Mouse (Mus musculus): ENCODE measurements at regions not wholly inside any gene's neighbourhood (a gene's known extent, or its start where the extent isn't known, plus 50 kb on each side); places are given as distances from the start of the nearest gene placed in this dataset.

DNA sequence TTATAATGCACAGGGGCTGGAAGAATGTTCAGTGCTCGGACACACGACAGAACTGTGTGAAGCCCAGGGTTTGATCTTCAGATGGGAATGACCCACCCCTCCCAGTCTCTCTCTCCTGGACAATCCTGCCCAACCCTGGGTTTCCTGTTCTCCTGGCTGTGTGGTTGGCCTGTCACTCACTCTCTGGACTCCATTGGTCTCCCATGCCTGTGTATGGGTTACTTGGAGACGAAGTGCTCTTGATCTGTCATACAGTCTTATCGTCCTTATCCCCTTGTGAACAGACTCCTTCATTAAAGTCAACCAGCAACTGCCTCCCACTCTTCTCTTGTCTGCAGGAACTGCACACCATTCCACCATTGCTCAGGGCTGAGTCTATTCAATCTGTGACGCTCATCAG lies 247.7 kb upstream of the Adgrl2 start:
- no peak for ATAC-seq
- no peaks in the 10 kb centered on the region for H3K4me1 ChIP-seq
- H3K36me3 ChIP-seq (ENCODE audit: poor library complexity, severe bottlenecking), result no peaks in the 10 kb centered on the region
- H3K9me3 ChIP-seq (replicated peaks), result no peaks in the 10 kb centered on the region
- 84% methylated on average over 5 of the region's 5 CpGs for WGBS
- no peak overlapping the region for H3K9ac ChIP-seq
- 0 out of 2 replicates have a peak, but pooled peaks cover 3% of the 10 kb centered on the region for H3K27me3 ChIP-seq
- no peak overlapping the region for H3K4me3 ChIP-seq
- H3K4me2 ChIP-seq, result no peak overlapping the region
- H3K27ac ChIP-seq, result no peak overlapping the region

DNA sequence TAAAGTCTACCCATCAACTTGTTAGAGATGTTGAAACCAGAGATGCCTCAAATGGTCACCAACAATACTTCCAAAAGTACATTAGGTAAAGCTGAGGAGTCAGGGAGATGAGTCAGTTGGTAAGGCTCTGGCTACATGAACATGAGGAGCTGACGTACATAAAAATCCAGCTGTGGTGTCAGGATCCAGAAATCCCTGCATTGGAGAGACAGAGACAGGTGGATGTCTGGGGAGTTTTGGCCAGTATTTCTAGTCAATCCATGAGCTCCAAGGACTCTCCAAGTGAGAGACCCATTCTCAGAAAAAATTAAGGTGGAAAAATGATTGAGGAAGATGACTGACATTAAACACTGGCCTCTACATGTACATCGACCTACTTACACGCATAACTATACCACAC lies 244.8 kb upstream of the Adgrl2 start:
- Histone ChIP-seq H3K4me1 (no peaks in the 10 kb centered on the region), H3K9ac (no peak overlapping the region), H3K27ac (no peak overlapping the region), H3K36me3 (ENCODE audit: poor library complexity, severe bottlenecking) (no peaks in the 10 kb centered on the region), H3K4me3 (no peak overlapping the region), H3K27me3 (0 out of 2 replicates have a peak, but pooled peaks cover 3% of the 10 kb centered on the region), H3K9me3 (replicated peaks) (no peaks in the 10 kb centered on the region), H3K4me2 (no peak overlapping the region)
- no peak for ATAC-seq
- WGBS, result 90% methylated on average over 3 of the region's 3 CpGs

DNA sequence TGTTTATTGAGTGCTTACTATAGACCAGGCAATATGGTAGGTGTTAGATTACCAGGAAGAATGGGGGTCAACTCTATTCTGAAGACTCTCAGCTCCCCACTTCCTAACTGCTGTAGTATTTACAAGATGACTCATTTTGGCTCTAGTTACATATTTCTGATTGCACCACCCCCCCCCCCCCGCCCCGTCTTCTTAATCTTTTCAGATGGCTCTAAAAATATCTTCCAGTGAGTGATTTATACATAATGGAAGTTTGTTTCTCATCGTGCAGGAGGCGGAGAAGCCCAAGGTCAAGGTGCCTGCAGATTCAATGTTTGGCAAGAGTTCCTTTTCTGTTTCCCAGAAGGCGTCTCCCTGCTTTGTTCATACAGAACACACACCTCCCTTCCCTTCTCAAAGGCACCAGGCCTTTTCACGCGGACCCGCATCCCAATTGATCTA lies 243.4 kb upstream of the Adgrl2 start:
- 61% methylated on average over 8 of the region's 8 CpGs for WGBS
- Histone ChIP-seq H3K9me3 (replicated peaks) (no peaks in the 10 kb centered on the region), H3K27me3 (no peaks in the 10 kb centered on the region), H3K4me2 (no peak overlapping the region), H3K4me3 (no peak overlapping the region), H3K4me1 (no peaks in the 10 kb centered on the region), H3K36me3 (ENCODE audit: poor library complexity, severe bottlenecking) (no peaks in the 10 kb centered on the region), H3K9ac (no peak overlapping the region), H3K27ac (no peak overlapping the region)
- ATAC-seq, result no peak

DNA sequence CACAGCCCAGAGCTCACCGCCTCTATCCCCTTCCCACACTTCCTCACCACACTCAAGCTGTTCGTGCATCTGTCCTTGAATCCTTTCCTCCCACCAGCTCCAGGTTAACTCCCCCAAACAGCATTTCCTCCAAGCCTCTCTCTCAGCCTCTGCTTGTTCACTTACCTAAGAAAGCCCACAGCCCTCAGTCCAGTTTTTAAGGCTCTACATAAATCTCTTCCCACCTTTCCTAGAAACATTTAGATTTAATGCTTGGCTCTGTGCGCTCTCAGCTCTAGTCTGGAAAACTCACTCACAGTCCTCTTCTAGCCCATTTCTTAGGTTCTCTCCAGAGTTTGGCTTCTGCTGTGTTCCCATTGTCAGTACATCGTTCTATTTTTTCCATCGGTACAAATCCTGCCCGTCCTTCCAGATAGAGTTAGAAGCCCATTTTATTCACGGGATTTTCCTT lies 242.9 kb upstream of the Adgrl2 start:
- no peaks in the 10 kb centered on the region for H3K36me3 ChIP-seq (ENCODE audit: poor library complexity, severe bottlenecking)
- 77% methylated on average over 7 of the region's 7 CpGs for WGBS
- H3K9me3 ChIP-seq (replicated peaks), result no peaks in the 10 kb centered on the region
- H3K27ac ChIP-seq, result no peak overlapping the region
- no peaks in the 10 kb centered on the region for H3K27me3 ChIP-seq
- H3K4me1 ChIP-seq, result no peaks in the 10 kb centered on the region
- H3K9ac ChIP-seq, result no peak overlapping the region
- no peak for ATAC-seq
- H3K4me3 ChIP-seq, result no peak overlapping the region
- no peak overlapping the region for H3K4me2 ChIP-seq

DNA sequence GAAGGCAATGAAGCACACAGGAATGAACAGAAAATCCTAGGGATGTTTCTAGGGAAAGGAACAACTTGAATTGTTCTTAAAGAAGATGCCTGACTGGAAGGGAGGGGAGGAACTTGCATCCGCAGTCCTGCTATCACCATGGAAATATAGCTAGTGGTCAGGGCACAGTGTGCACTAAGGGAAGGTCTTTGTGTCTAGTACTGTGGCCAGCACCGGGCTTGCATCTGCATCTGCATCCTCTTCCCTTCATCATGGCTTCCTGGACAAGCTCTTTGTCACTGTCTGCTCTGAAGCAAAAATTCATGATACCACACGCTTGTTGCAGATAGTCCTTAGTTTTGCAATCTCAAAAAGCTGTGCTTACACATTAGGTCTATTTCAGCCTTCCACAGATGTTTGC lies 241.0 kb upstream of the Adgrl2 start:
- ATAC-seq, result no peak
- Histone ChIP-seq H3K4me2 (no peak overlapping the region), H3K27ac (no peak overlapping the region), H3K27me3 (no peaks in the 10 kb centered on the region), H3K36me3 (ENCODE audit: poor library complexity, severe bottlenecking) (no peaks in the 10 kb centered on the region), H3K4me1 (no peaks in the 10 kb centered on the region), H3K9me3 (replicated peaks) (no peaks in the 10 kb centered on the region), H3K9ac (no peak overlapping the region), H3K4me3 (no peak overlapping the region)
- 87% methylated on average over 3 of the region's 3 CpGs for WGBS

DNA sequence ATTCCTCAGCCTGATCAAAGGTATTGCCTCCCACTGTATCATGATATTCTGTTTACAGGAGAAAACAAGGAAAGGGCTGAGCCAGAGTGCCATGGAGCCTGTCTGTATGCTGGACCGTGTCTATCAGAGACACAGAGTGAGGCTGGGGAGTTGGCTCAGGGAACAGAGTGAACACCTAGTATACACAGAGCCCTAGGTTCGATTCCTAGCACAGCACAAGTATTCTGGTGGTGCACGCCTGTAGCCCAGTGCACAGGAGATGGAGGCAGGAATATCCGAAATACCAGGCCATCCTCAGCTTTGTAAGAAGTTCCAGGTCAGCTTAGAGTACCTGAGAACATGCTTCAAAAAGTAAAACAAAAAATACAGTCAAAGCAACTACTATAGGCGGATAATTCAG lies 237.2 kb upstream of the Adgrl2 start:
- ATAC-seq, result no peak
- Histone ChIP-seq H3K27me3 (no peaks in the 10 kb centered on the region), H3K36me3 (ENCODE audit: poor library complexity, severe bottlenecking) (no peaks in the 10 kb centered on the region), H3K4me1 (no peaks in the 10 kb centered on the region), H3K9ac (no peak overlapping the region), H3K9me3 (replicated peaks) (no peaks in the 10 kb centered on the region), H3K4me3 (no peak overlapping the region), H3K27ac (no peak overlapping the region), H3K4me2 (no peak overlapping the region)
- WGBS, result 85% methylated on average over 5 of the region's 5 CpGs

DNA sequence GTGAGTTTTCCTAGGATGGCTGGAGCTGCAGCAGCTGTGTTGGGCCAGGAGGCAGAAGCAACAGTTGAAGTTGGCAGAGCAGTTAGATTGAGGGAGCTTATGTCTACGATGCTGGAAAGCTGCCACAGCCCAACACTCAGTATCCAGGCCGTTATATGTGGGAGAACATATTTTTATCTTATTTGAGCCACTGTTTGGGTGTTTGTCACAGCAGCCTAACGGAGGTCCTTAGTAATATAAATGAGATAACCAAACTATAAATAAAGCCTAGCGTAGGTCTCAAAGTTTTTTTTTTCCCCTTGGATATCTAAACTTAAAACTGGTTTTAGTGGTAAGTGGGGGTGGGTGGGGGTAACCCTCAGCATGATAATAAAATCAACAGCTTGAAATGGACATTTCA lies 236.4 kb upstream of the Adgrl2 start:
- no peak overlapping the region for H3K27ac ChIP-seq
- ATAC-seq, result no peak

DNA sequence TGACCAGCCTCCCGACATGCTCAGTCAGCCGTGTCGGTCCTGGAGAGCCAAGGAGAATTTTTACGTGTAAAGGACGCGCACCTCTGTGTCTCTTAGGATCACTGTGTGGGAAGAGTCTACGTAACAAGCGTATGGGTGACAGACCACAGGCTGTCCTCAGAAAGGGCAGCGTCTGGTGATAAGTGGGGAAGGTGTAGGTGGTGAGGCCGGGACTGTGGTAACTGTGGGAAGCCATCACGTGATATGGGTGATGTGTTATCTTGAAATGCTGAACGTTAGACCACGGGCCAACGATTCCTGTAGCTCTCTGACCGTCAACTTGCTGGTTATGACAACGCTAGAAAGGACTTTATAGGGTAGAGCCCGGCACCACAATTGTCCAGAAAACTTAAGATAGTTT lies 235.3 kb upstream of the Adgrl2 start:
- H3K4me1 ChIP-seq, result no peaks in the 10 kb centered on the region
- H3K27me3 ChIP-seq, result no peaks in the 10 kb centered on the region
- no peak overlapping the region for H3K27ac ChIP-seq
- ATAC-seq, result no peak
- no peaks in the 10 kb centered on the region for H3K9me3 ChIP-seq (replicated peaks)
- H3K36me3 ChIP-seq (ENCODE audit: poor library complexity, severe bottlenecking), result no peaks in the 10 kb centered on the region
- no peak overlapping the region for H3K9ac ChIP-seq
- H3K4me3 ChIP-seq, result no peak overlapping the region
- WGBS, result 90% methylated on average over 17 of the region's 17 CpGs
- no peak overlapping the region for H3K4me2 ChIP-seq

More for the DNA sequence above, 236.4 kb upstream of the Adgrl2 start:
- 82% methylated on average over 4 of the region's 4 CpGs for WGBS
- Histone ChIP-seq H3K4me1 (no peaks in the 10 kb centered on the region), H3K4me3 (no peak overlapping the region), H3K9ac (no peak overlapping the region), H3K9me3 (replicated peaks) (no peaks in the 10 kb centered on the region), H3K36me3 (ENCODE audit: poor library complexity, severe bottlenecking) (no peaks in the 10 kb centered on the region), H3K4me2 (no peak overlapping the region), H3K27me3 (no peaks in the 10 kb centered on the region)

DNA sequence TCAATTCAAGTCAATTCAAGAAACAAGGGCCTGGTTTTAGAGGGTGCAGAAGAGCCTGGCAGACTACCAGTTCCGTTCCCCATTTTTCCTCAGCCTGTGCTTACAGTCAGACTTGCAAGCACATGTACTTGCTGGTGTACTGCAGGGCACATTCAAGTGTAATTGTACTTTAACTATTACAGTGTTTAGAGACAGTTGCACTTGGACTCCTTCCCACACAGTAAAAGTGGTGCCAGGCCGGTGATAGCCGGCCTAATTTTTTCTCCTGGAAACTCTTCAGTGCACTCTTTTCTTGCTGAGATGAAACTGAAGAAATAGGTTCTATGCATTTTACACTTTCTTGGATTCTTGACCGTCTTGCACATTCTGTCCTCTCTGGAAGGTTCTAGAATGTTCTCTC lies 233.9 kb upstream of the Adgrl2 start:
- H3K4me1 ChIP-seq, result peaks cover 6% of the 10 kb centered on the region
- H3K36me3 ChIP-seq (ENCODE audit: poor library complexity, severe bottlenecking), result no peaks in the 10 kb centered on the region
- H3K4me3 ChIP-seq, result no peak overlapping the region
- H3K9ac ChIP-seq, result no peak overlapping the region
- peaks cover 6% of the 10 kb centered on the region; the same call in 1 of the 2 replicates for H3K27me3 ChIP-seq
- no peaks in the 10 kb centered on the region for H3K9me3 ChIP-seq (replicated peaks)
- no peak overlapping the region for H3K4me2 ChIP-seq
- WGBS, result 86% methylated on average over 4 of the region's 4 CpGs
- ATAC-seq, result no peak
- H3K27ac ChIP-seq, result no peak overlapping the region

DNA sequence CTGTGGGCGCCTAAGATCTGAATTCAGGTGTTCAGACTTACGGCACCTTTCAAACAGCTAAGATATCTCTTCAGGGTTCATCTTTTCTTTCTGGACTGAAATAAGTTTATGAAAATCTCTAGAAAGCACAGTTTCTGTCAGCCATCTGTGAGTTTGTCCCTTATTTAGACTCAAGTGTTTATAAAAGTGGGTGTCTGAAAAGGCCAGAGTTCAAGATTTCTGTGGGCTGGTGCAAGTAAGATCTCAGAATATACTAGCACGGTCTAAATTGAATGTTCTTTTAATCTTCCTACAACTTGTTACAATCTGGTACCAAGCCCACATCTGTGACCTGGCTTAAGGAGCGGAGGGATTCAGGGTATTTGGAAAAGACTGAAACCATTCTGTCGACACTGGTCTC lies 233.4 kb upstream of the Adgrl2 start:
- no peaks in the 10 kb centered on the region for H3K36me3 ChIP-seq (ENCODE audit: poor library complexity, severe bottlenecking)
- no peak for ATAC-seq
- WGBS, result 94% methylated on average over 5 of the region's 5 CpGs

DNA sequence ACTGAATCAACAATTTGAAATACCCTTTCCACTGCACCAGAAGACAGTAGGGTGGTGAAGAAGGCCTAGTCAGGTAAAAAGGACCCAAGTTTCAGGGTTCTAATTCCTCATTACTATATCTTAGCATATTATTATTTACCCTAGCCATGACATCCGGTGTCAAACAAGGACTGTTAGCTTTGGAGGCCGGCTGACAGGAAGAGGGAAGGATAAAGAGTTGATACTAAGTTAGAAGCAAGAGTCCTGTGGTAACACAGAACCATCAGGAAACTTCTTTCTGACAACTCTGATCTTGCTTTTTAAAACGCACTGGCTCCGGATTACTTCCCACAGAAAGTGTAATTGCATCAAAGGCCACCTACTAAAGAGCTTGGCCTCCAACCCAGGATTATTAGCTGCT lies 230.6 kb upstream of the Adgrl2 start:
- peaks cover 6% of the 10 kb centered on the region for H3K4me1 ChIP-seq
- H3K4me2 ChIP-seq, result no peak overlapping the region
- WGBS, result 80% methylated on average over 4 of the region's 4 CpGs
- H3K4me3 ChIP-seq, result no peak overlapping the region
- no peak for ATAC-seq
- H3K27ac ChIP-seq, result no peak overlapping the region
- H3K9ac ChIP-seq, result no peak overlapping the region
- no peaks in the 10 kb centered on the region for H3K9me3 ChIP-seq (replicated peaks)
- no peaks in the 10 kb centered on the region for H3K36me3 ChIP-seq (ENCODE audit: poor library complexity, severe bottlenecking)
- H3K27me3 ChIP-seq, result peaks cover 6% of the 10 kb centered on the region; the same call in 1 of the 2 replicates

More for the DNA sequence above, 233.4 kb upstream of the Adgrl2 start:
- no peak overlapping the region for H3K9ac ChIP-seq
- no peak overlapping the region for H3K27ac ChIP-seq
- H3K4me2 ChIP-seq, result no peak overlapping the region
- H3K27me3 ChIP-seq, result peaks cover 6% of the 10 kb centered on the region; the same call in 1 of the 2 replicates
- peaks cover 6% of the 10 kb centered on the region for H3K4me1 ChIP-seq
- no peaks in the 10 kb centered on the region for H3K9me3 ChIP-seq (replicated peaks)
- H3K4me3 ChIP-seq, result no peak overlapping the region

DNA sequence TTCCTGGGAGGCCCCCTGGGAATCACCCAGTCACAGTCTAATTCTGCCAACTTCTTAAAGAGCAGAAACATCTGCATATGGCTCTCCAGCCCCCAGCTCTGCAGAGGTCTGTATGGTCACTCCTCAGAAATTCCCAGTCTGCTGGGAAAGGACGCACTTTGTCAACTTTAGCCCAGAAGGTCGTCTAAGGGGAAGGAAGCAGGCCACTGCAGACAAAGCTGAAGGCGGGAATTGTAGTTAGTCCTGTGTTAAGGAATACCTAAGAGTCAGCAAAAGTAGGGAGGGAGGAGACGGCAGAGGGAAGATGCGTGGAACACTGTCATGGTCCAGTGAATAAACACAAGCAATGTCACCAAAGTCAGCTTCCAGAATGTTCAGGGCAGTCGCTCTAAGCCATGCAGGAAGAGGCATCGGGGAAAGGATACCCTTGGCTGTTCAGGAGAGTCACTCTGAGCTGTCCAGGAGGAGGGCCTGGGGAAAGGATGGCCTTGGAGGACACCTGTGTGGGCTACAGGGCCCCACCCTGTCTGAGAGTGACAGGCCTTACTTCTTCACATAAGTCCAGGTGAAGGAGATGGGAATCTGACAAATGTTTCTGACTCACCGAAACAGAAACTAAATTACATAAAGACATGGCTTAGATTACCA lies 230.1 kb upstream of the Adgrl2 start:
- peaks cover 6% of the 10 kb centered on the region for H3K4me1 ChIP-seq
- H3K27ac ChIP-seq, result no peak overlapping the region
- H3K4me3 ChIP-seq, result no peak overlapping the region
- 54% methylated on average over 8 of the region's 8 CpGs for WGBS
- no peaks in the 10 kb centered on the region for H3K36me3 ChIP-seq (ENCODE audit: poor library complexity, severe bottlenecking)
- 0 out of 2 replicates have a peak, but pooled peaks have one; percentile 28 for ATAC-seq
- no peak overlapping the region for H3K9ac ChIP-seq
- peaks cover 6% of the 10 kb centered on the region; the same call in 1 of the 2 replicates for H3K27me3 ChIP-seq
- no peak overlapping the region for H3K4me2 ChIP-seq
- H3K9me3 ChIP-seq (replicated peaks), result no peaks in the 10 kb centered on the region

Data from forebrain, embryonic 13.5 days (tissue).